Mouse (Mus musculus) activated CD4-positive, CD25-positive, alpha-beta regulatory T cell, adult 9 weeks (primary cell): ENCODE data around the gene A830031A19Rik. TPM values are rescaled to one million over a fixed set of nuclear protein-coding genes. Genes with fewer than 3 reads are reported as not detected.

Experiments
- polyA plus RNA-seq: library from polyadenylated mRNA; unstranded; fragments of 100-300 nt; shearing (Covaris generic); gene quantifications from one replicate; pipeline ENCODE4 v1.2.1, GENCODE M21; 2017

The A830031A19Rik gene
- polyA plus RNA-seq = not detected

GRCm38 (mm10) chr11:24074634-24075104, at the start of gene A830031A19Rik:
Gene A830031A19Rik, minus strand, starts transcription at chr11:24075054.

GRCm38 (mm10) chr11:24077795-24078705, 3.2 kb upstream of the A830031A19Rik start, which contains the start of gene Bcl11a:
Gene Bcl11a, plus strand, starts transcription at chr11:24078056.

Other genes starting within 250 kb of the A830031A19Rik start
- 61.3 TPM for gene Papolg, start 179.8 kb downstream of the A830031A19Rik start, polyA plus RNA-seq
- gene Bcl11a, start 3.0 kb upstream of the A830031A19Rik start, polyA plus RNA-seq = 0.37 TPM